Mouse (Mus musculus) urinary bladder, postnatal 0 days (tissue): ENCODE measurements around the gene Sprn. TPM values are rescaled to one million over a fixed set of nuclear protein-coding genes. Genes with fewer than 3 reads are reported as not detected.

Experiments used
- polyA plus RNA-seq: library from polyadenylated mRNA; unstranded; fragments of >200 nt; fragmentation: Nextera tagmentation; extraction: Ambion mirVana; gene quantifications from 2 replicates; pipeline ENCODE4 v1.2.1, GENCODE M21; 2015

Gene Sprn
- polyA plus RNA-seq: 1.3 and 1.9 TPM in 2 replicates

DNA sequence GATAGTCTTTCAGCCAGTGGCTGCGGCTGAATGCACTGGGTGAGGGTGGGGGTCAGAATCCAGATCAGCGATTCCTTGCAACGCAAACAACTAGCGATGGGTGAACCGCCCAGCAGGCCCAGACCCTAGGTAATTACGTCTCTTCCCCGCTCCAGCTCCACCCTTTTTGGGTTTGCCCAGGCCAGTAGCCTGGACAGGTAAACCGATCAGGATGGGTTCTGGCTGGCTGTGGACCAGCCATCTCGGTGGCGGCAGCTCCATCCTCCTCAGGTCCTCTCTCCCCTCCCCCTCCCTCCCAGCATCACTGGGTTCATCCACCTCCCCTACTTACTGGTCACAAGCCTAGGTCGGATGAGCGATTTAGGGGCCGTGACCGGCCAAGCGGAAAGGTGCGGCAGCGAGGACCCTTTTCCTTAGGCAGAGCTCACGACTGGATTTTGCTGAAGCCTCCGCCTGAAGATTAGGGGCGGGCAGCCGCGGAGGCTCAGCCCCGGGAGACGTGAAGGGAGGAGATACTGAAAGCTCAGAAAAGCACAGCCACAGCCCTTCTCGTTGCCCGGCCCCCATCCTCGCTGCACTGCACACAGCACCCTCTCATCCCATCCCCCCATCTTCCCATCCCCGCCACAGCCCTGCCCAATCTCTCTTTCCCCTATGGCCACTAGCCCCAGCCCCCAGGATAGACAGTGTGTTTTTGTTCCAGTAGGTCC, at the start of gene Sprn:
TSS of gene Sprn (minus strand) at position 660 of the 710 bp plus-strand sequence.

DNA sequence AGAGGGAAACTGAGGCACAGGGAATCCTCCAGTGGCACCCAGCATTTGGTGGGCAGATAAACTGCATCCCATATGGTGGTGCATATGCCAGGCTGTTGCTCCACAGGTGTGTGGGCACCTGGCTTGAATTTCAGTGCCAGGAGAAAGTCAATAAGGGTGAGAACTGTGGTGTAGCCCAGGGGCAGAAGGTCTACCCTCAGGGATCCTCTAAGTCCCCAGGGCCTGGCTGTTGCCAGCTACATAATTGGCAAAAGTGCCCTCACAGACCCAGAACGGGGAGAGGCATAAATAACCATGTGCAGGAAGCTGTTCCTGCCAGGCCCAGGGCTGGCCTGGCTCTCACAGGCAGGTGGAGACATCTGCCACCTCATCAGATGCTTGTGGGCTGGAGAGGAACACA, 18.3 kb upstream of the Sprn start, which contains the start of gene Olfr523:
TSS of gene Olfr523 (plus strand) at position 282 of the 400 bp plus-strand sequence.

DNA sequence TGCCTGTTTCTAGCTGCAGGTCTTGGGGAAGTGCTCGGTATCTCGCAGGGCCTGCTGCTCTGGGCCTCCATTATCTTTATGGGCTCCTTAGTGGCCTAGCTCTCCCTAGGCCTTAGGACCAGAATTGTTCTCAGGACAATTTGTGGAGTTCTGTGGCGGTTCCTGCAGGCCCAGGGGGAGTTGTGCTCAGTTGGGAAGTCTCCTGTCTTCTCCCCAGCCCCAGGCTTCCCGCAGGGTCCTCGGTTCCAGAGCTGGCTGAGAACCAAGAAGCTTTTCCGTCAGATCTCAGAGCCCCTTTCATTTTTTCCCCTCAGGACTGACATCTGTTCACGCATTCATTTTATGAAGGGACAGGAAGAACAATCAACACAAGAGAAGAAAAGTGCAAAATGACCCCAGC, 10.0 kb upstream of the Sprn start, which contains the start of gene Olfr522:
TSS of gene Olfr522 (minus strand) at position 101 of the 400 bp plus-strand sequence.

DNA sequence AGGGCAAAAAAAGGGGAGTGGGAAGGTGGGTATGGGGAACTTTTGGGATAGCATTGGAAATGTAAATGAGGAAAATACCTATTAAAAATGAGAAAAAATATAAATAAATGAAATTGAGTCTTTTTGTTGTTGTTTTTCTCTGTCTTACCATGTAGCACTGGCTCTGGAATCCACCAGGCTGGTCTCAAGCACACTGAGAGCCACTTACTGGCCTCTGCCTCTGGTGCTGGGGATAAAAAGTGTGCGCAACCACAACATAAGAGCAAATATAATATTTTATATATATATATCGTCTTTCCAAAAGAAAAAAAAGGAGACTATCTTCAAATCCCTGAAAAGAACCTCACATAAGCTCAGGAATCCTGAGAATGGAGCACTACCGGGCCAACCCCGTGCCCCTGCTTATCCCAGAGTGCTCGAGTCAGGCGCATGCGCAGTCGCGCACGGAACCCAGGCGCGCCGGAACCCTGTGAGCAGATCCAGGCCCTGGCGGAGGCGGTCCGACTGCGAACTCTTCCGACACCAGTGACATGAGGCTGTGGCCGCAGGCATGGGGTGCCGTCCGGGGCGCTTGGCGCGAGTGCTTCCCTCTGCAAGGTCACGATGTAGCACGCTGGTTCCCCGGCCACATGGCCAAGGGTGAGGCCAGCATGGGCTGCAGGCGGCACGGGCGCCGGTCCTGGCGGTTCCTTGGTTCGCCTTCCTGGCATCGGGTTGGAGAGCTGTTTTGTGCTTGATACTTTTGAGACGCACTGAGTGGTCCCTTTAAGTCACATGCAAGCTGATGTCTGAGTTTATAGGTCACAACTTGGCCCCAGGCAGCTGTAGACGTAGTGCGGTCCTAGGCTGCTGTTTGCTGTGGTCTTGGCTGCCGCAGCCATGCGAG, 17.3 kb downstream of the Sprn start, which contains the start of gene Mtg1:
TSS of gene Mtg1 (plus strand) at position 430 of the 886 bp plus-strand sequence.

GRCm38 (mm10) chr7:140116329-140117054, 38.2 kb downstream of the Sprn start, which contains the start of gene Echs1:
Gene Echs1, minus strand, starts transcription at chr7:140116476.

GRCm38 (mm10) chr7:140115583-140116328, 38.9 kb downstream of the Sprn start, which contains the start of gene Paox:
Gene Paox, plus strand, starts transcription at chr7:140115799.

GRCm38 (mm10) chr7:140101993-140102860, 52.5 kb downstream of the Sprn start, which contains the start of gene Fuom:
Gene Fuom, minus strand, starts transcription at chr7:140102441.

Other genes with a start within 250 kb of the Sprn start
- not detected in 2 replicates for gene Utf1, start 211.1 kb downstream of the Sprn start, polyA plus RNA-seq
- gene 6430531B16Rik, start 176.1 kb downstream of the Sprn start, polyA plus RNA-seq: 0.39 and 0.99 TPM in 2 replicates
- 5.3 and 22.1 TPM in 2 replicates for gene Adam8, start 162.3 kb downstream of the Sprn start, polyA plus RNA-seq
- gene Zfp511, start 118.5 kb downstream of the Sprn start, polyA plus RNA-seq: 23.7 and 25.7 TPM in 2 replicates
- 24.9 and 27.2 TPM in 2 replicates for gene Tubgcp2, start 118.2 kb downstream of the Sprn start, polyA plus RNA-seq
- gene Msx3, start 105.8 kb downstream of the Sprn start, polyA plus RNA-seq: not detected in 2 replicates
- 0.39 TPM in 1 of 2 replicates, not detected in the other for gene Caly, start 72.3 kb downstream of the Sprn start, polyA plus RNA-seq
- 4.4 and 5.8 TPM in 2 replicates for gene Prap1, start 61.5 kb downstream of the Sprn start, polyA plus RNA-seq
- 53.1 and 55.7 TPM in 2 replicates for gene Fuom, start 52.4 kb downstream of the Sprn start, polyA plus RNA-seq
- gene Paox, start 39.1 kb downstream of the Sprn start, polyA plus RNA-seq: 21.5 and 21.8 TPM in 2 replicates
- 108 and 113 TPM in 2 replicates for gene Echs1, start 38.4 kb downstream of the Sprn start, polyA plus RNA-seq
- 25.5 and 27.2 TPM in 2 replicates for gene Mtg1, start 17.3 kb downstream of the Sprn start, polyA plus RNA-seq
- not detected in 2 replicates for gene Olfr522, start 9.9 kb upstream of the Sprn start, polyA plus RNA-seq
- gene Olfr523, start 18.3 kb upstream of the Sprn start, polyA plus RNA-seq: not detected in 2 replicates
- not detected in 2 replicates for gene Olfr524, start 51.1 kb upstream of the Sprn start, polyA plus RNA-seq
- gene Cd163l1, start 63.4 kb upstream of the Sprn start, polyA plus RNA-seq: not detected in 2 replicates
- gene 5830411N06Rik, start 92.4 kb upstream of the Sprn start, polyA plus RNA-seq: not detected in 2 replicates
- gene Olfr525, start 166.0 kb upstream of the Sprn start, polyA plus RNA-seq: not detected in 2 replicates
- gene Olfr527, start 179.1 kb upstream of the Sprn start, polyA plus RNA-seq: not detected in 2 replicates
- not detected in 2 replicates for gene Olfr60, start 206.8 kb upstream of the Sprn start, polyA plus RNA-seq
- not detected in 2 replicates for gene Olfr530, start 221.5 kb upstream of the Sprn start, polyA plus RNA-seq
- gene Olfr531, start 248.0 kb upstream of the Sprn start, polyA plus RNA-seq: not detected in 2 replicates